Mouse (Mus musculus): ENCODE measurements around the gene Bco2.

Bco2 gene

DNA sequence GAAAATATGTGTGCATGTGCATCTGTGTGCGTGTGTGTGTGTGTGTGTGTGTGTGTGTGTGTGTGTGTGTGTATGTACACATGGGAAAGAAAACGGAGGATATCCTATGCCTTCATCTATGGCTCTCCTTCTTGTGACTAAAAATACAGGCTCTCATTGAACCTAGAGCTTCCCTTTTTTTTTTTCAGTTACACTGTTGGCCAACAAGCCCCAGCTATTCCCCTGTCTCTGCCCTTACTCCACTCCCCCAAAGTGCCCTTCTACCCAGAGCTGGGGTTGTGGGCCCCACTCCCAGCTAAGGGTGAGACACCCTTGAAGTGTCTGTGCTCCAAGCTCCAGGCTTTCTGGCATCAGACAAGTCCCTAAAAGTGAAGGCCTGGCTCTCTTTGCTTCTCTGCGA lies 52.0 kb downstream of the Bco2 start:
- no peak for DNase-seq

DNA sequence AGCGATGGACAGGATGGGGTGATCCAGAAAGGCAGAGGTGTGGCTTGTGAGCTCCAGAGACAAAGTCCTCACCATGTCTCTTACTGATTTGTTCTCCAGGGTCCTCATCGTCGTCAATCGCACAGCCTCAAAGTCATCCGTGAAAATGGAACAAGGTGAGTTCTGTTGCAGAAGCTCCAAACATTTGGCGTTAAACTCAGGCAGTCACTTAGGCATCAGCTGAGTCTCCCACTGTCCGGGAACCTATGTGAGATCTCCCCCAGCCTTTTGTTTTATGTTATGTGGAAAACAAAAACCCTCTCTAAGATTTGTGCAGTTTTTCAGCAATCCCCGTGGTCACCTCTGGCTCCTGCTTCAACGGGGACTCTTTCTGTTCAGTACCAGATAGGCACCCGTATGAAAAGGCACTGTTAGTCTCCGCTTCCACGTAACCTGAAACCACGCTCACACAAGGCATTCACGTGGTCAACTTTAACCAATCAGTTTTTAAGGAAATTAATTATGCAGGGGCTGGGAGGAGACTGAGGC lies 53.9 kb downstream of the Bco2 start:
- DNase-seq, result no peak

DNA sequence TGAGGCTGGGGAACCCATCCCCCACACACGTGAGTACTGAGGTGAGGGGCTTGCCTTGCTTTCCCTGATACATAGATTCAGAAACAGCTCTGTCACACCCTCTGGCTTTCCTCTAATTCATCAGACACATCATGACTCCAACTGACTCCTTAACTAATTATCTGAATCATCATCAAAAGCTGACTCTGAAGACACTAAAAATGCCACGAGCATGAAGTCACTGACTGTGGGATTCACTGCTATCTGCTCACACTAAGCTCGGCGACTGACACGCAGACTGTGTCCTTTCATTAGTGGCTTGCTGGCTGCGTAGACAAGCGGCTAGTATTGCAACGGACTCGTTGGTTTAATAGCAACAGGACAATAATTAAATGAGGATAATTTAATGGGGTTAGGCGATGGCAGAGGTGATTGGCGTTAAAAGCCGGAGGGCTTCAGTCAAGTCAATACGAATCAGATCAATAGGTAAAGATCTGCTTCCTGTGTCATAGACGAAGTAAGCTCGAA lies 54.5 kb downstream of the Bco2 start:
- no peak for DNase-seq

DNA sequence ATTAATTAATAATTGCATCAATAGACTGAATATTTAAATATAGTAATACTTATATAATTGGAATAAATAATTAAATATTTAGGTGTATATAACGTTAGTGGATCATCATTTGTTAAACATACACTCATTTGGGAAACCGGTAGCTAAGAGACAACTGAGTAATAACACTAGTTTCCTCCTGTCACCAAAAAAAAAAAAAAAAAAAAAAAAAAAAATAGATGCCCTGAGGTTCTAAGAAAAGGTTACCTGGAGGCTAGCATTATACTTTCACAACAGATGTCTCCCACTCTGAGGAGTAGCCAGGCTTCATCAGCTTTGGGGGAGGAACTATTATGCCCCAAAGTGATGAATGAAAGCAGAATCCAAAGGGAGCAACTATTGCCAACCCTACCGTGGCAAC lies 55.2 kb downstream of the Bco2 start:
- no peak for DNase-seq

DNA sequence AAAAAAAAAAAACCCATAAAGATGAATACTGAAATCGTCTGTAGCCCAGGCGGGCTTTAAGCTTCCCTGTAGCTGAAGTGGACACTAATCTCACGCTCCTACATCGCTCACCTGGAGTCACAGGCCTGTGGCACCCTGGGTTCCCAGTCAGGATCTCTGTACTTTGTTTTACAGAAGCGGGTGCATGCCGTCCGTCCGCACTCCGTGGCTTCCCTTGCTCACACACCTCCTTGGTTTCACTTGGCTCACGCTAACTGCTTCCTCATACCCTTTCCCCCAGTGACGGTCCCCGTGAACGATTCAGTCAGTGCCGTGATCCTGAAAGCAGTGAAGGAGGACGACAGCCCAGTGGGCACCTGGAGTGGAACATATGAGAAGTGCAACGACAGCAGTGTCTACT lies 56.2 kb downstream of the Bco2 start:
- DNase-seq, result no peak

DNA sequence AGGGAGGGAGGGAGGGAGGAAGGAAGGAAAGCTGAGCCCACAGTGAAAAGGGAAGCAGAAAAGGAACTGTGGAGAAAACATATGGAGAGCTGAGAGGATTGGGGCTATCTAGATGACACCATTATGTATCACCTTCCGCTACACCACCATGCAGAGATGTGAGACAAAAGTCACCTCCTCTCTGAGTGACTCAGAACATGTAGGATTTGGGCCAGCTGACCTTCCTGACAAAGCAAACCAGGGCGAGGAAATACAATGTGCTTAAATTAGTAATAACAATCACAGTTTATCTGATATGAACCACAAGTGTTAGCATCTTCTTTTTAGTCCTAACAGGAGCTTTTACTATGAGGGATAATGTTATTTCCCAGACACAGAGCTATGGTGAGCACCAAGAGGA lies 57.4 kb downstream of the Bco2 start:
- no peak for DNase-seq

DNA sequence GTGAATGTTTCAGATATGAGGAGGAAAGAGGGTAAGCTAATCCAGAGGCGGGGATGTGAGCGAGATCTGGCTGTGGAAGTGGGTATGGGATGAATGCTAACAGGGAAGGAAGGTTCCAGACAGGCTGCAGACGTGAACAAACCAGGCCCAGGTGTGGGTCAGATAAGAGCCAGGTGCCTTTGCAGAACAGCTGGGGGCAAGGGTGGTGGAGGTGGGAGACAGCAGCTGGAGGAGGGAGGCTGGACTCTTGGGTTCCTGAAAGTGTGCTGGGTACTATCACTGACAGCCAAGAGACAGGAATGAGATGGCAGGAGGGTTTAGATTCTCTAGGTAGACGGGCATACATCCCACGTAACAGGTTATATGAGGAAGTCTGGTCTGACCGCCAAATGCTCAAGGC lies 57.9 kb downstream of the Bco2 start:
- no peak for DNase-seq

DNA sequence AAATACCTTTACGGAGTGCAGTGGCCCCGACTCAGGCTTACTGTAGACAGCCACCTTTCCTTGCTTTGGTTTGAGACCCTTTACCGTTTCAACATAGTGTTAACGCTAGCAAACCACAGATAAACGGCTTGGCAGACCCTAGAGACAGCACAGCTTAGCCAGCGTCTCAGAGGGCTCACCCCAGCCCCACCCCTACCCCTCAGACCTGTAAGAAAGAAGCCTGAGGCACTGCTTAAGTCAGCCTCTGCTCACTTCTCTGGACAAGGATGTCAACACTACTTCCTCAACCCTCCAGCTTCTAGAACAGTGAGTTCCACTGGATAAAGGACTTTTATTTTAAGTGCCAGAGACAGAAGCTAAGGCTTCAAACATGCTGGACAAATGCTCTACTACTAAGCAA lies 58.4 kb downstream of the Bco2 start:
- DNase-seq, result no peak

DNA sequence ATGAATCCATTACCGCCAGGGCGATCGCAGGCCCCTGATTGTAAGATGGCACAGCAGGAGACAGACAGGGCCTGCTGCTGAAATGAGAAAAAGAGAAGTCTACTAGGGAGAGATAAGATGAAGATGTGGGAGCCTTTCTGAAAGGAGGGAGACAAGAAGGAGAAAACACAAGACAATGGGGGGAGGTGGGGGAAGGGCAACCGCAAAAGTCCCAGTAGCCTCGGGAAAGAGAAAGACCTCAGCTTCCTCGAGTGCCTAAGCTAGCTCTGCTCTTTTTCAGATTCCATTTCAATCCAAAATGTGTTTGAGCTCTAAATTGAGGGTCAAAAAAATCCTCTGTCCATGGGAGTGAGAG lies 58.9 kb downstream of the Bco2 start:
- DNase-seq, result no peak

DNA sequence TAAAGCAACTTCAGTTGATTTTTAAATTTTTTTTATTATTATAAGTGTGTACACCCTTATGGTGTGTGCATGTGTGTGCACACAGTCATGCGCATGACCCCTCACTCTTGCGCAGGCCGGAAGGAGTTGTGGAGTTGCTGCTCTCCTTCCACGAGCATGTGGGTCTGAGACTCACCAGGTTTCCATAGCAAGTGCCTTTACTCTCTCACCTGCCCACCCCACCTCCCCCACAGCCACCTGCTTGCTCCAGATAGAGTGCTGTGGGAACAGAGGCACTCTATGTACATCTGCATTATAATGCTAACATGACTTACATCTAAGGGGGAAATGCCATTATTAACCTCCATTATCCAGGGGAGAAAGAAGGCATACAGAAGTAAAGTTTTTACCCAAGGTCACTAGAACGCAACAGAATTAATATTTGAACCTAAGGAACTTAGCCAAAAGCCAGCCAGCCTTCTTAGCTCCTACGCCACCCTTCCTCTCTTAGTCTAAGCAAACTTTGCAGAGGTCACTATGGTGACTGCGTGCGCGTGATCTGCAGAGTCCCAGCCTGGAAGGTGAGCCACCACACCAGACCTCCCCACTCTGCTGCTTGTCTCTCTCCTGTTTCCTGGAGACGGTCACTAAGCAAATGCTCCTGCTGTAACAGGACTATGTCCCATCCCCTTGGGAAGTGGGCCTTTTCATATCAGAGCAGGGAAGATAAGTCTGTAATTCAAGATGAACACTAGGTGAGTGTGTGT lies 59.4 kb downstream of the Bco2 start:
- DNase-seq, result no peak

DNA sequence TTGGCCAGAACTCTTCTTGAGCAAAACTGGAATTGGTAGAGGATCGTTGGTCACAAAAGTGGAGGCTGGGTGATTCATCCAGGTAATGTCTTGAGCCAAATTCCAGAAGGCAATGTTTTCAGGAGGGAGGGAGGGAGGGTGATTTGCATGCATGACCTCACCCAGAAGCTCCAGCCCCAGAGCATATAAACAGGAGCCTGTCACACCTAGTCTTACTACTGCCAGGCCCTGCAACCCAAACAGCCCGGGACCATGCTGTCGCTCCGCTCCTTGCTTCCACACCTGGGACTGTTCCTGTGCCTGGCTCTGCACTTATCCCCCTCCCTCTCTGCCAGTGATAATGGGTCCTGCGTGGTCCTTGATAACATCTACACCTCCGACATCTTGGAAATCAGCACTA lies 60.7 kb downstream of the Bco2 start, which contains the start of gene Plet1:
TSS of gene Plet1 (plus strand) at position 215 of the 400 bp plus-strand sequence.
- DNase-seq, result no peak

DNA sequence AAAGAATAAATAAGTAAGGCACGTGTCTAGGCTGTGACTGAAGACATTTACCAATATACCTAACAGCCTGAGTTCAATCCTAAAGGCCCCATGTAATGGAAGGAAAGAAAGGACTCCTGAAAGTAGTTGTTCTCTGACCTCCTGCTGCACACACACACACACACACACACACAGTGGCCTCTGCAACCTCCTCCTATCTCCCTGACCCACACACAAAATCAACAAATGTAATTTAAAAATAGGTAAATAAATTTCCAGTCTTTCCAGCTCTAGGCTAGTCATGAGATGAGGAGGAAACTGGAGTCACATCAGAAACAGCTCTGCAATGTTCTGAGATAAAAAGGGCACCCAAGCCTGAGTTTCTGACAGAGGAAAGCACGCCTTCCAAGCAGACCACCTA lies 61.2 kb downstream of the Bco2 start:
- DNase-seq, result no peak

DNA sequence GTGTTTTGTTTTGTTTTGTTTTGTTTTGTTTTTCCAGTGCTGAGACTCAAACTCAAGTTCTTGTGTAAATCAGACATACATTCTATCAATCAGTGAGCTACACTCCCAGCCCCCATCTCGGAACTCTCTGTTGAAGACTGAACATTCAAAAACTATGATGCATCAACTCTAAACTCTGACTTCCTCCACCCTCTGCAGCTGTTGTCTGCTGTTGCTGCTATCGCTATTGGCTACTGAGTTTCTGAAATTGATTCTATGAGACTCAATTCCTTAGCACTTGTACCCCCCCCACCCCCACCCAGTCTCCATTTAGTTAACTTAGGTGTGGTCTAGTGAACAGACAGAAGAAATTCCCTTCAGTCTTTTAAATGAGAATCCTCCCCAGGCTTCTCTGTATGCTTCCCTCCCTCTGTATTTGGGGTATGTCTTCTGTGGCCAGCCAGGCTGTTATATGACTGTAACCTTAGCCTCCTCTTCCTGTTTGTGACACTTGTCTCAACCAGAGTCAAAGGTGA lies 63.4 kb downstream of the Bco2 start:
- DNase-seq, result no peak

DNA sequence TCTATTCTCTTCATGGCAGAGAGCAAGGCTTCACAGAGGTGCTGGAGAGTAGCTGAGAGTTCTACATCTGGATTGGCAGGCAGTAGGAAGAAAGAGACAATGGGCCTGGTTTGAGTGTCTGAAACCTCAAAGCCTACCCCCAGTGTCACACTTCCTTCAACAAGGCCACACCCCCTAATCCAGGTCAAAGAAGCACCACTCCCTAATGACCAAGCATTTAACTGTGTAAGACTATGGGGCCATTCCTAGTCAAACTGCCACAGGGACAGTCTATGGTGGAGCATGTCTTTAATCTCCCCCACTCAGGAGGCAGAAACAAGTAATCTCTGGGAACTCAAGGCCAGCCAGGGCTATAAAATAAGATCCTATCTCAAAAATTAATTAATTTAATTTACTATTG lies 64.1 kb downstream of the Bco2 start:
- DNase-seq, result no peak

DNA sequence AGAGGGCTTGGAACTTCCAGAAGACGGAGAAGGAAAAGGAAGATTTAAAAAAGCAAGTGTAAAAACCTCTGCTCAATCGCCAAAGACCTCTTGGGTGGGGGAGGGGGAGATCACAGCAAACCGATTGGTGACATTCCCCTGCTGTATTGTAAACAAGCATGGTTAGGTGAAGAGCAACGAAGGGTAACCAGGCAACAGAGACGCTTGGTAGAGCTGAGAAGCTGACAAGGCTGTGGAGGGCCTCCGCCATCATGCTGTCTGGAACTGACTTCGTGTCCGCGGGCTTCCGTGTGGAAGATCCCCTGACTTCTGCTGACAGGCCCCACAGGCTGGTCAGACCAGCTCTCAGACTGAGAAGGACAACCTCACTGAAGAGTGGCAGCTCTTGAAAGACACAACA lies 69.5 kb downstream of the Bco2 start:
- DNase-seq, result no peak

All from cerebellum, adult 8-10 months (tissue).